Mouse (Mus musculus) thymus, adult 2 months (tissue): Measurements from ENCODE around the gene Kif1bp.

ENCODE experiments used
- CTCF ChIP-seq: fragments of 200-500 bp; IDR thresholded peaks from 2 replicates; pipeline ENCODE4 v1.5.1; 2012; ENCODE audit warnings: mild to moderate bottlenecking, control low read depth, low read length, moderate library complexity, borderline replicate concordance; ENCODE audit not compliant: control insufficient read depth, poor library complexity, insufficient read depth; ENCODE audit errors: extremely low read depth
- POLR2A ChIP-seq: fragments of 200-500 bp; IDR thresholded peaks from 2 replicates; pipeline ENCODE4 v1.6.1; 2012; ENCODE audit warnings: mild to moderate bottlenecking, low read length, control low read depth, moderate library complexity; ENCODE audit not compliant: control insufficient read depth, poor library complexity, insufficient read depth; ENCODE audit errors: extremely low read depth

DNA sequence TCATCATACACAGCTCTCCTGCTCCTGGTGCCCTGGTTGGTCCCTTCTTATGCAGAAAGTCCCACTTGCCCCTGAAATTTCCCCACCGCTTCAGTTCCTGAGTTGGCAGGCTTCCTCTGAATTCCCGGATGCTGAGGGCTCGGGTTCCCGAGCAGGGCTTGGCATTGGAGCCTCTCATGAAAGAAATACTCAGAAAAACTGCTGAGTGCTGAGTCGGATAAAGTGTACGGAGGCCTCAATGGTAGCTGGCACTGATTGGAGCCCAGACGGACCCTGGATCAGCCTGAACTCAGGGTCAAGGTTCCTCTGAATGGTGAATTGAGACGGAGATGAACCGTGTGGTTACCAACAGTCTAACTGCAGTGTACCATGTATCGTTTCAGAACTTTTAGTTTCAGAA is 31.8 kb downstream of the Kif1bp start:
- TF ChIP-seq CTCF (no peak), POLR2A (no peak)
